Mouse (Mus musculus): ENCODE data around the gene Zdhhc1.

The Zdhhc1 gene

GRCm38 (mm10) chr8:105496439-105497180 is at the start of gene Zdhhc1:
Zdhhc1 (minus strand) TSS chr8:105496902.
- DNase-seq = peak; percentile 89

DNA sequence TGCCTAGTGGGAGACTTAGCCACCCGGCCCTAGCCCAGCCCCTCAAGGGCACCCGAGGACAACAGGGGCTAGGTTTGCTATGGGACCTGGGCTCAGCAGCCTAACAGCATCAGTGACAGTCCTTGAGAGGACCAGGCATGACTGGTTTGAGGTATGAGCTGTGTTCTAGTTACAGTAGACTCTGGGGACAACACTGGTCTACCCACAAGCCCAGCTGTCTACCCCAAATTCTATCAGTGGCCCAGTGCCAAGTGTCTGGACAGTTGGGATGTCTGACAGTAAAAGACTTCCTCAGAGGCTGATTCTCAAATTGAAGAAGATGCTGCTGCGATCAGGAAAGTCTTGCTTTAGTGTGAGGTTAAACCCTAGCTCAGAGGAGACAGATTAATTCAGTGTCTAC is 48.5 kb upstream of the Zdhhc1 start:
- no peak for DNase-seq

GRCm38 (mm10) chr8:105544544-105545205 is 48.0 kb upstream of the Zdhhc1 start:
- DNase-seq = no peak

DNA sequence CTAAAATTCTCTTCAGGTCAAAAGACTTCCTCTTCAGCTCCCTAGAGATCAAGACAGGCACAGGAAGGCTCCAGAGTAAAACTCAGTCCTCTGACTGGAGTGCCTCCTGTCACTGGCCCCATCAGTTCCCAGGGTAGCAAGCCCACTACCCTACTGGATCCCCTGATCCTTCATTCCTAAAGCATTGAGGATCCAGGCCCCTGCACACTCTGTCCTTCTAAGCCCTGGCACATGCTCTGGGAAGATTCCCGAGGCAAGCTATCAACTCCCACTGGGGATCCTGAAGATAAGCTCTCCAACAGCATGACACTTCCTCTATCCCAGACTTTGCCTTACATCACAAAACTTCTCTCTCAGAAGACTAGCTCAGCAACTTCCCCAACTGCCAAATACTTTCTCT is 47.0 kb upstream of the Zdhhc1 start:
- DNase-seq = no peak

GRCm38 (mm10) chr8:105542808-105543207 is 46.1 kb upstream of the Zdhhc1 start:
- DNase-seq = no peak

DNA sequence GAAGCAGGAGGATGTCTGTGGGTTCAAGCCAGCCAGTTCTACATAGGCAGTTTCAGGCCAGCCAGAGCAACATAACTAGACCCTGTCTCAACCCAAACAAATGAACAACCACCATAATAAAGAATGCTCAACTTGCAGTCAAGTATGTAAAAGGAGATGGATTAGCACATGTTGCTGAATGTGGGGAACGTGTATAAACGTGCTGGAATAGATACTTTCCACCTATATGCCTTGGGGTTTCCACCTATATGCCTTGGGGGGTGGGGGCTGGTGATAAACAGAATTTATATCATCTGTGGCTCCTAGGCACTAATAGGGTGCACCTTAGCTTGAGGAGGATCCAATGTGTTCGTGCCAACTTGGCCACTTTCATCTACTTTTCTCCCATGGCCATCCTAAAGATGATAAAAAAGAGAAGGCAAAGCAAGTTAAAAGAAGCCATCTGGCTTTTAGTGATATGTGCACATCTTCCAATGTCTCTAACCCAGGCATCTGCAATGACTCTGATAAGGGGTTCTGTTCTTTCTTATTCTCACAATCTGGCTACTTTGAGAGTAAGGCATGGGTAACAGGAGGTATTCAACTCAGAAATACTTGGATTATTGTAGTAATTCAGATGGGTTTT is 45.4 kb upstream of the Zdhhc1 start:
- no peak for DNase-seq

DNA sequence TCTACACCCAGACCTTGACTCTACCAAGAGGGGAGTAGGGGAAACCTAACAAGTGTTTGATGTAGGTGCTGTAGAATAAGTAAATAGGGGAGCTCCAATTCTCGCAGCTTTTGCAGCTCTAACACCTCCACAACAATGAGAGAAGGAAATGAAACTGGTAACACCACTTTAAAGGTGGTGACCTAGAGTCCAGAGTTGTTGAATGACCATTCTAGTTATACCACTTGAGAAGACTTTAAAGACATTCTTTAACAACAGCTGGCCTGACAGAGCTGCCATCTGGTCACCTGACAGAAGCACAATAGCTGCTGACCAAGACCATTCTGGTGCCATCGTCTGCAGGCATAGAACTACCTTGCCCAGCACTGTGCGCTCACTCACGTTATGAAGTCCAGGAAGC is 42.2 kb upstream of the Zdhhc1 start:
- no peak for DNase-seq

DNA sequence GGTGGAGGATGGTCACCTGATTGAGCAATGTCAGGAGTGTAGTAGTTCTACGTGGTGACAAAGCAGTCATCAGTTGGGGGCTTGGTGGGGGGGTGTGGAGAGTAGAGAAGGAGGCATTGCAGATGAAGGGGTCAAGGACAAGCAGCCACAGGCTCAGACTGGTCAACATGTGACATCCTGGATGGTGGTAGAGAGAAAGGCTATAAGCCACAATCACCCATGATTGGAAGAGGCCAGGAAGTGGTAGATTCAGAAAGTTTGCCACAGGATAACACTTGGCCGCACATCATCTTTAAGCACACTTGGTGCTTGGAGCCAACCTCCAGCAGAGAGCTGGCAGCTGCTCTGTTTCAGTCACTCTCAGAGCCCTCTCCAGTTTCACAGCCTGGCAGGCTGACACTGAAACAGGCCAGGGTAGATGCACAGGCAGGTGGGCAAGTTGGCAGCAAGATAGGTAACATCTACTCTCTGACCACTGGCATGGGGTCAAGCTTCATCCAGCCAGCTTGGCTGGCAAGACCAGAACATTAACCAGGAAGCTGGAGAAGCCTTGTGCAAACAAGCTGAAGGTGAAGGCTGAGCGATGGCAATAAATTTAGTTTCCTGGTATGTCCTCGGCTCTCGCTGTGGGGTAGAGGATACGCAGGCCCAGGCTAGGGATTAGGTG is 40.4 kb upstream of the Zdhhc1 start:
- DNase-seq = peak; percentile 87

GRCm38 (mm10) chr8:105536546-105536945 is 39.8 kb upstream of the Zdhhc1 start:
- peak; percentile 45 for DNase-seq

GRCm38 (mm10) chr8:105533892-105534329 is 37.2 kb upstream of the Zdhhc1 start:
- peak; percentile 69 for DNase-seq

GRCm38 (mm10) chr8:105533439-105533838 is 36.7 kb upstream of the Zdhhc1 start:
- DNase-seq = no peak

DNA sequence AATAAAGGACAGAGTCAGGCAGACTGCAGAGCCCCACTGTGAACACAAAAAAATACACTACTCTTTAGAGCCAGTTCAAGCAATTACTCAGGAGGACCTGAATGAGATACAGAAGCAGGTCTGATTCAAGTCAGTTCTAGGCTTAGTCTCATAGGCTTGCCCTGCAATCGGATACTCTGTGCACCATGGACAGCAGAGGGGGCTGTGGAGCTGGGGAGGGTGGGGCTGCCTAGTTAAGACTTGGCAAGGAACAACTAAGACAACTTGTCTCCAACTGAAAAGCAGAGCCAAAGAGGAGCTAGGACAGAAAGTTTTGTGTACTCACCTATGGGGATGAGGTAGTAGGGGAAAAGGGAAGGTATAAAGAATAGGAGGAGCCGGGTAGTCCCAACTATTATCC is 35.1 kb upstream of the Zdhhc1 start:
- no peak for DNase-seq

- no peak for DNase-seq
Measured at GRCm38 (mm10) chr8:105529271-105529670, 32.6 kb upstream of the Zdhhc1 start.

- no peak for DNase-seq
Measured at GRCm38 (mm10) chr8:105528206-105528605, 31.5 kb upstream of the Zdhhc1 start.

DNA sequence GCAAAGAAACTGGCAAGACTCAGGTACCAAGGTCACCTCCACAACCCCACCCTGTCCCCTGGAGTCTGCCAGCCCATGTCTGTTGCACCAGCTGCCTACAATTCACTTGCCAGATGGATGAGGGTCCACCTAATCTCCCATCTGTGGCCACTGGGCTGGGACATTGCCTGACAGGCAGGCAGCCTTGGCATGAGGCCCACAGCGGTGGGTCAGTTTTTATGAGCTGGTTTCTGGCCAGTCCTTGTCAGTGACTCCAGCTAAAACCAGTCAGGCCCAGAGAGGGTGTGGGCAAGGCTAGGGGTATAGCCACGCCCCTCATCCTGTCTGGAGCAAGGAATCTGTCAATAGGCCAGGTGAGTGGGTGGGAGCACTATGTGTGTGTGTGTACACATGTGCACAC is 30.4 kb upstream of the Zdhhc1 start:
- no peak for DNase-seq

DNA sequence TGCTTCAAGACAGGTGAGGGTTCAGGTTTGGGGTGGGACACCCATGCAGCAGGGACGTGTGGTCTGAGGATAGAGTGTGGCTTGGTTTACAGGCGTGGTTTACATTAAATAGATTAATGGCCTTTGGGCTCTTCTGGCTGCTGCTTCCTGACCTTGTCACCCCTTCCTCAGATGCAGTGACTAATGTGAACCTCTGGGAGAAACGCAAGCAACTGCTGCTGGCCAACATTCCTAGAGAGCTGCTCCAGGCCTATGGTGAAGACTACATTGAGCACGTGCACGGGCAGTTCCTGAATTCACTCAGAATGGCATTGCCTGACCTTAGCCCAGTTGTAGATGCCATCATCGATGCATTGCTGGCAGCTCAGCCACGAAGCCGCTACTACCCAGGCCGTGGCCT is 26.2 kb upstream of the Zdhhc1 start:
- no peak for DNase-seq

DNA sequence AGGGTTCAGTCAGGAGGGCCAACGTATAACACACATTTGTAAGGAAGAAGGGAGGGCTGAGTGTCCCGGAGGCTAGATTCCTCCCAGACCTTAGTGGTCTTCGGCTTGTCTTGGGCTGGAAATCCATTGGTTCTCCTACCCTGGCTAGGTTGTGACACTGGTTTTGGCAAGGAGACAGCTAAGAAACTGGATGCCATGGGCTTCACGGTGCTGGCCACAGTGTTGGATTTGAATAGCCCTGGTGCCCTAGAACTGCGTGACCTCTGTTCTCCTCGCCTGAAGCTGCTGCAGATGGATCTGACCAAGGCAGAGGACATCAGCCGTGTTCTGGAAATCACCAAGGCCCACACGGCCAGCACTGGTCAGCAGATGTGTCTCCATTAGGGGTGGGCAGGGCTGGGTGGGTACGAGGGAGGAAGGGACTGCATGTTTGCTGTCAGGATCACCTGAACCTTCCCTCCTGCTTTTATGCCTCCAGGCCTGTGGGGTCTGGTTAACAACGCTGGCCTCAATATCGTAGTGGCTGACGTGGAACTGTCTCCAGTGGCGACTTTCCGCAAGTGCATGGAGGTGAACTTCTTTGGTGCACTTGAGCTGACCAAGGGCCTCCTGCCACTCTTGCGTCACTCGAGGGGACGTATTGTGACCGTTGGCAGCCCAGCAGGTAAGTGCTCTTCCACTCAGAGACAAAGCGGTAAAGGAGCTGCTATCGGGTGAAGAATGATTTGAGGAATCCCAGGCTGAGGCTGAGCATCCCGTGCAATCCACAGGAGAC is 25.5 kb upstream of the Zdhhc1 start:
- no peak for DNase-seq

- no peak for DNase-seq
Measured at GRCm38 (mm10) chr8:105521061-105521460, 24.4 kb upstream of the Zdhhc1 start.

- DNase-seq = no peak
Measured at GRCm38 (mm10) chr8:105520521-105520920, 23.8 kb upstream of the Zdhhc1 start.

DNA sequence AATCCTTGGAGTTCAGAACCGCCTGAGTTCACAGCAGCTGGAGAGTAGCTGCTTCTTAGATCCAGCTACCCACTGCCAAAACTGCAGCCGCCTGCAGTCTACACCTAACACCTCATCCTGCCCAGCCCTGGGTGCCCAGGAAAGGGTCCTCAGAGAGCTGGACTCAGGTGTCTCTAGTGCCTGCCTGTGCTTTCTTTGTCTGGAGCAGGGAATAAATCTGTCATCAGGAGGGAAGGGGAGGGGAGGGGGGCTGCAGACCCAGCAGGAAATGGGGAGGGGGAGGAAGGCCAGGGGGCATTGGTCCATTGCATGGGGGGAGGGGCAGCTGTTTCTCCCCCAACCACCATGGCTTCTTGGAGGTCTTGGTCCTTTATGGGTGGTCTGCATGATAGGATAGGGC is 22.9 kb upstream of the Zdhhc1 start:
- no peak for DNase-seq

GRCm38 (mm10) chr8:105518436-105519313 is 22.0 kb upstream of the Zdhhc1 start, which contains the start of gene Hsd11b2:
Hsd11b2 (plus strand) TSS chr8:105518755.
- DNase-seq = peak; percentile 36

GRCm38 (mm10) chr8:105517346-105517745 is 20.6 kb upstream of the Zdhhc1 start:
- DNase-seq = no peak

Data from cerebellum, adult 9-11 months (tissue).